Mouse (Mus musculus) effector memory CD4-positive, alpha-beta T cell, adult 7 months (primary cell): ENCODE data around the gene 1500011B03Rik. TPM values are rescaled to one million over a fixed set of nuclear protein-coding genes. Genes with fewer than 3 reads are reported as not detected.

Experiments used
- polyA plus RNA-seq: library from polyadenylated mRNA; unstranded; fragments of 100-300 nt; shearing (Covaris generic); gene quantifications from one replicate; pipeline ENCODE4 v1.2.1, GENCODE M21; 2017

1500011B03Rik gene
- 41.1 TPM for polyA plus RNA-seq

GRCm38 (mm10) chr5:114822796-114823688 lies at the start of gene 1500011B03Rik:
TSS of gene 1500011B03Rik (minus strand) at chr5:114823468.

GRCm38 (mm10) chr5:114858582-114858981 lies 35.3 kb upstream of the 1500011B03Rik start, which contains the start of gene Gm9936:
TSS of gene Gm9936 (minus strand) at chr5:114858682.

GRCm38 (mm10) chr5:114853364-114853763 lies 30.1 kb upstream of the 1500011B03Rik start, which contains the start of gene 4930519G04Rik:
TSS of gene 4930519G04Rik (plus strand) at chr5:114853664.

GRCm38 (mm10) chr5:114775056-114775979 lies 48.0 kb downstream of the 1500011B03Rik start, which contains the start of gene Git2:
TSS of gene Git2 (minus strand) at chr5:114775517.

DNA sequence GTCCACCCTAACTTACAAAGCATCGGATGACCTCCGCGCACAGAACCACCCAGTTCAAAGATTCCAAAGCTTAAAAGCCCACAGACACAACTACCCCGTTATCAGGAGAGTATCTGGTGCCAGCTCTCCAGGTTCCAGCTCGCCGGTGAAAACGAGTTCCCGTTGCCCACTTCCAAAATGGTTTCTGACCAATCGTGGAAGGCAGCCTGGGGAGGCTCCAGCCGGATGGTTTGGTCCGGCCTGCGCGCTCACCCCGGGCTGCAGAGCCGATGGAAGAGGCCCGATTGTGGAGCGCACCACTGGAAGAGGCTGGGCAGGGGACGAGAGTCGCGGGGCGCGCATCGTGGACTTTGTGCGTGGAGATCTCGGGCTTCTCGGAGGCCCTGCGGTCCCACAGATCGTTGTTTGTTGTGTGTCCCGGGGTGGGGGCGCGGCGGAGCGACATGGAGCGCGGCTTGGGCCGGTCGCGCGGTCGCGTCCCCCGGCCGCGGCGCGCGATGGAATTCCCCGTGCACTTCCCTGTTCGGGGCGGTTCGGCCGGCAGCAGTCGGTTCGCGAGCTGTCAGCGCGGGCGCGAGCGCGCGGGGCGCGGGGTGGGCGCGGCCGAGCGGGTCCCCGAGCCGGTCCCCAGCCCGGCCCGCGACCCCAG lies 48.7 kb downstream of the 1500011B03Rik start, which contains the start of gene Ankrd13a:
TSS of gene Ankrd13a (plus strand) at position 275 of the 649 bp plus-strand sequence.

Other genes with a start within 250 kb of the 1500011B03Rik start
- gene Trpv4, start 165.0 kb downstream of the 1500011B03Rik start, polyA plus RNA-seq, result 0.33 TPM
- 103 TPM for gene Gltp, start 132.5 kb downstream of the 1500011B03Rik start, polyA plus RNA-seq
- 15.8 TPM for gene Tchp, start 115.7 kb downstream of the 1500011B03Rik start, polyA plus RNA-seq
- 124 TPM for gene Ankrd13a, start 48.8 kb downstream of the 1500011B03Rik start, polyA plus RNA-seq
- 97.3 TPM for gene Git2, start 48.0 kb downstream of the 1500011B03Rik start, polyA plus RNA-seq
- not detected for gene 4930519G04Rik, start 30.2 kb upstream of the 1500011B03Rik start, polyA plus RNA-seq
- not detected for gene Gm9936, start 35.2 kb upstream of the 1500011B03Rik start, polyA plus RNA-seq
- gene Oasl2, start 73.5 kb upstream of the 1500011B03Rik start, polyA plus RNA-seq, result 19.3 TPM
- 8.6 TPM for gene Oasl1, start 99.8 kb upstream of the 1500011B03Rik start, polyA plus RNA-seq
- 24.9 TPM for gene 2210016L21Rik, start 118.7 kb upstream of the 1500011B03Rik start, polyA plus RNA-seq
- not detected for gene Hnf1a, start 147.6 kb upstream of the 1500011B03Rik start, polyA plus RNA-seq
- 60.2 TPM for gene Sppl3, start 187.7 kb upstream of the 1500011B03Rik start, polyA plus RNA-seq